Mouse (Mus musculus) adrenal gland, adult (tissue): ENCODE results near the gene Ppp1r14a.

Experiments used
- DNase-seq, 2 experiments: peaks; one replicate each; pipeline ENCODE4 v3.0.0; 2022 to 2023; ENCODE audit warnings: low spot score in 1 of 2; ENCODE audit not compliant: inconsistent age in 2 of 2

Gene Ppp1r14a

GRCm38 (mm10) chr7:29279261-29279660 is 9.8 kb upstream of the Ppp1r14a start:
- DNase-seq: no peak

- DNase-seq: peak; percentile 35 to 83
Observed at GRCm38 (mm10) chr7:29279924-29280323, 9.2 kb upstream of the Ppp1r14a start.

GRCm38 (mm10) chr7:29280801-29281200 is 8.3 kb upstream of the Ppp1r14a start:
- peak in 1 of 2 experiments; percentile 54 for DNase-seq

GRCm38 (mm10) chr7:29281201-29282073 is 7.7 kb upstream of the Ppp1r14a start, which contains the start of gene Spint2:
TSS of gene Spint2 (minus strand) at chr7:29281912.
- peak; percentile 81 to 93 for DNase-seq

GRCm38 (mm10) chr7:29282074-29282554 is 7.0 kb upstream of the Ppp1r14a start:
- DNase-seq: no peak

- DNase-seq: no peak
Observed at GRCm38 (mm10) chr7:29283876-29284275, 5.2 kb upstream of the Ppp1r14a start.

GRCm38 (mm10) chr7:29284523-29284922 is 4.6 kb upstream of the Ppp1r14a start:
- DNase-seq: no peak

- no peak for DNase-seq
Observed at GRCm38 (mm10) chr7:29287481-29287880, 1.6 kb upstream of the Ppp1r14a start.

- no peak for DNase-seq
Observed at GRCm38 (mm10) chr7:29288079-29288478, 1.0 kb upstream of the Ppp1r14a start.

- no peak for DNase-seq
Observed at GRCm38 (mm10) chr7:29289856-29290255, 748 bp downstream of the Ppp1r14a start.

GRCm38 (mm10) chr7:29290691-29291485 is 1.8 kb downstream of the Ppp1r14a start:
- no peak for DNase-seq

GRCm38 (mm10) chr7:29291616-29292457 is 2.7 kb downstream of the Ppp1r14a start:
- DNase-seq: no peak

- DNase-seq: no peak
Observed at GRCm38 (mm10) chr7:29292458-29293098, 3.5 kb downstream of the Ppp1r14a start.

- no peak for DNase-seq
Observed at GRCm38 (mm10) chr7:29293131-29294065, 4.3 kb downstream of the Ppp1r14a start.

GRCm38 (mm10) chr7:29294111-29294761 is 5.1 kb downstream of the Ppp1r14a start:
- DNase-seq: no peak

GRCm38 (mm10) chr7:29295861-29296647 is 6.9 kb downstream of the Ppp1r14a start:
- no peak for DNase-seq

GRCm38 (mm10) chr7:29296998-29297397 is 7.9 kb downstream of the Ppp1r14a start:
- DNase-seq: peak; percentile 65 to 89

- DNase-seq: peak; percentile 51 to 86
Observed at GRCm38 (mm10) chr7:29301127-29301566, 12.0 kb downstream of the Ppp1r14a start.
